Mouse (Mus musculus) intestine, embryonic 16.5 days (tissue): ENCODE results near the gene Tnn. TPM values are rescaled to one million over a fixed set of nuclear protein-coding genes. Genes with fewer than 3 reads are reported as not detected.

Experiments
- ATAC-seq: fragments of 200-750 bp; cut with Nextera tagmentation; 2 replicates; pipeline ENCODE4 v1.8.0; 2017; ENCODE audit warnings: moderate TSS enrichment, moderate library complexity
- H3K27ac ChIP-seq: fragments of 300-500 bp; sonication (generic); 2 replicates; pipeline ENCODE4 v1.5.1; 2014; ENCODE audit warnings: mild to moderate bottlenecking, low read length
- H3K27me3 ChIP-seq: fragments of 300-500 bp; sonication (generic); replicated peaks from 2 replicates; pipeline ENCODE4 v1.6.1; 2014; ENCODE audit warnings: low read length, control low read depth, mixed read lengths; ENCODE audit not compliant: control insufficient read depth, insufficient read depth
- H3K36me3 ChIP-seq: fragments of 300-500 bp; sonication (generic); 2 replicates; pipeline ENCODE4 v1.6.1; 2014; ENCODE audit warnings: low read length, control low read depth; ENCODE audit not compliant: control insufficient read depth, insufficient read depth
- H3K4me1 ChIP-seq: fragments of 300-500 bp; sonication (generic); 2 replicates; pipeline ENCODE4 v1.6.1; 2014; ENCODE audit warnings: low read length, control low read depth, mixed read lengths; ENCODE audit not compliant: control insufficient read depth, insufficient read depth
- H3K4me2 ChIP-seq: fragments of 300-500 bp; sonication (generic); 2 replicates; pipeline ENCODE4 v1.6.1; 2014; ENCODE audit warnings: low read depth, low read length, control low read depth
- H3K4me3 ChIP-seq: fragments of 300-500 bp; sonication (generic); 2 replicates; pipeline ENCODE4 v1.5.1; 2014; ENCODE audit warnings: mild to moderate bottlenecking, low read length
- H3K9ac ChIP-seq: fragments of 300-500 bp; sonication (generic); 2 replicates; pipeline ENCODE4 v1.6.1; 2014; ENCODE audit warnings: low read depth, low read length
- H3K9me3 ChIP-seq: fragments of 300-500 bp; sonication (generic); 2 replicates; pipeline ENCODE4 v1.6.1; 2016; ENCODE audit warnings: low read length, control low read depth; ENCODE audit not compliant: control insufficient read depth
- WGBS: fragments of 180-500 bp; shearing (Covaris S2); extraction: QIAGEN DNeasy Blood & Tissue Kit; methylation state at CpG from one replicate; pipeline ENCODE4 v1.1.7; 2014; 5-methylcytosine and 5-hydroxymethylcytosine counted together
- polyA plus RNA-seq: library from polyadenylated mRNA; unstranded; fragments of >200 nt; fragmentation: Nextera tagmentation; extraction: Ambion mirVana; gene quantifications from 2 replicates; pipeline ENCODE4 v1.2.1, GENCODE M21; 2015

The Tnn gene
- polyA plus RNA-seq, 1 experiment from 2014 or later, result 6.1 TPM

GRCm38 (mm10) chr1:160100996-160101395, 52.4 kb downstream of the Tnn start:
- no peak overlapping the region for H3K4me2 ChIP-seq
- H3K4me3 ChIP-seq, result no peak overlapping the region
- H3K27ac ChIP-seq, result no peak overlapping the region
- H3K9me3 ChIP-seq, result no peaks in the 10 kb centered on the region
- no peaks in the 10 kb centered on the region for H3K4me1 ChIP-seq
- 77% methylated on average over 5 of the region's 5 CpGs for WGBS
- no peak for ATAC-seq
- H3K9ac ChIP-seq, result no peak overlapping the region
- no peaks in the 10 kb centered on the region for H3K27me3 ChIP-seq
- H3K36me3 ChIP-seq, result no peaks in the 10 kb centered on the region

GRCm38 (mm10) chr1:160099659-160100302, 53.6 kb downstream of the Tnn start:
- 88% methylated on average over 5 of the region's 5 CpGs for WGBS

GRCm38 (mm10) chr1:160086651-160087050, 66.7 kb downstream of the Tnn start:
- H3K4me1 ChIP-seq, result no peaks in the 10 kb centered on the region
- no peaks in the 10 kb centered on the region for H3K36me3 ChIP-seq
- no peak overlapping the region for H3K27ac ChIP-seq
- no peak overlapping the region for H3K4me3 ChIP-seq
- no peaks in the 10 kb centered on the region for H3K9me3 ChIP-seq
- H3K9ac ChIP-seq, result no peak overlapping the region
- no peak for ATAC-seq
- 73% methylated on average over 2 of the region's 2 CpGs for WGBS
- no peak overlapping the region for H3K4me2 ChIP-seq
- no peaks in the 10 kb centered on the region for H3K27me3 ChIP-seq

More at GRCm38 (mm10) chr1:160099659-160100302, 53.6 kb downstream of the Tnn start:
- Histone ChIP-seq H3K36me3 (no peaks in the 10 kb centered on the region), H3K9me3 (no peaks in the 10 kb centered on the region), H3K27ac (no peak overlapping the region), H3K4me1 (no peaks in the 10 kb centered on the region), H3K4me2 (no peak overlapping the region), H3K27me3 (no peaks in the 10 kb centered on the region), H3K9ac (no peak overlapping the region), H3K4me3 (no peak overlapping the region)
- ATAC-seq, result no peak

GRCm38 (mm10) chr1:160084239-160084638, 69.1 kb downstream of the Tnn start:
- no peak overlapping the region for H3K4me2 ChIP-seq
- H3K27ac ChIP-seq, result no peak overlapping the region
- no peak for ATAC-seq
- no peaks in the 10 kb centered on the region for H3K36me3 ChIP-seq
- no peaks in the 10 kb centered on the region for H3K9me3 ChIP-seq
- 83% methylated on average over 1 of the region's 1 CpGs for whole genome bisulfite sequencing
- no peaks in the 10 kb centered on the region for H3K4me1 ChIP-seq
- no peaks in the 10 kb centered on the region for H3K27me3 ChIP-seq
- no peak overlapping the region for H3K4me3 ChIP-seq
- H3K9ac ChIP-seq, result no peak overlapping the region

- no peak for ATAC-seq
- H3K9ac ChIP-seq, result no peak overlapping the region
- no peak overlapping the region for H3K27ac ChIP-seq
- H3K9me3 ChIP-seq, result no peaks in the 10 kb centered on the region
- 72% methylated on average over 1 of the region's 1 CpGs for WGBS
- no peaks in the 10 kb centered on the region for H3K4me1 ChIP-seq
- H3K4me2 ChIP-seq, result no peak overlapping the region
- H3K4me3 ChIP-seq, result no peak overlapping the region
- no peaks in the 10 kb centered on the region for H3K27me3 ChIP-seq
- no peaks in the 10 kb centered on the region for H3K36me3 ChIP-seq
These were observed 70.7 kb downstream of the Tnn start for GRCm38 (mm10) chr1:160082647-160083046.

GRCm38 (mm10) chr1:160080800-160081436, 72.5 kb downstream of the Tnn start:
- Histone ChIP-seq H3K4me3 (no peak overlapping the region), H3K9ac (no peak overlapping the region), H3K27ac (no peak overlapping the region), H3K4me2 (no peak overlapping the region), H3K9me3 (no peaks in the 10 kb centered on the region), H3K4me1 (no peaks in the 10 kb centered on the region), H3K36me3 (no peaks in the 10 kb centered on the region), H3K27me3 (no peaks in the 10 kb centered on the region)
- 31% methylated on average over 2 of the region's 2 CpGs for WGBS
- no peak for ATAC-seq

GRCm38 (mm10) chr1:160078882-160079661, 74.3 kb downstream of the Tnn start:
- Histone ChIP-seq H3K9ac (no peak overlapping the region), H3K4me1 (no peaks in the 10 kb centered on the region), H3K27me3 (no peaks in the 10 kb centered on the region), H3K36me3 (no peaks in the 10 kb centered on the region), H3K9me3 (no peaks in the 10 kb centered on the region), H3K4me3 (no peak overlapping the region), H3K27ac (peak overlapping the region; percentile 66), H3K4me2 (peak overlapping the region; percentile 32; the same call in 1 of the 2 replicates)
- ATAC-seq, result peak; percentile 100
- 44% methylated on average over 14 of the region's 14 CpGs for WGBS

GRCm38 (mm10) chr1:160064547-160065144, 88.7 kb downstream of the Tnn start:
- H3K4me3 ChIP-seq, result no peak overlapping the region
- ATAC-seq, result peak; percentile 84

GRCm38 (mm10) chr1:160061725-160062366, 91.5 kb downstream of the Tnn start:
- Histone ChIP-seq H3K4me2 (no peak overlapping the region), H3K36me3 (no peaks in the 10 kb centered on the region), H3K4me3 (no peak overlapping the region), H3K4me1 (no peaks in the 10 kb centered on the region), H3K27ac (no peak overlapping the region), H3K9me3 (peaks cover 6% of the 10 kb centered on the region; the same call in 1 of the 2 replicates), H3K27me3 (no peaks in the 10 kb centered on the region), H3K9ac (no peak overlapping the region)
- 64% methylated on average over 3 of the region's 3 CpGs for WGBS
- ATAC-seq, result no peak

More at GRCm38 (mm10) chr1:160064547-160065144, 88.7 kb downstream of the Tnn start:
- H3K36me3 ChIP-seq, result no peaks in the 10 kb centered on the region
- H3K4me2 ChIP-seq, result no peak overlapping the region
- no peak overlapping the region for H3K9ac ChIP-seq
- WGBS, result 68% methylated on average over 7 of the region's 7 CpGs
- H3K27me3 ChIP-seq, result no peaks in the 10 kb centered on the region
- peaks cover 7% of the 10 kb centered on the region; the same call in 1 of the 2 replicates for H3K9me3 ChIP-seq
- H3K4me1 ChIP-seq, result no peaks in the 10 kb centered on the region
- no peak overlapping the region for H3K27ac ChIP-seq
